Mouse (Mus musculus): ENCODE data around the gene Mustn1.

GRCm38 (mm10) chr14:30885298-30885697 is 6.3 kb downstream of the Mustn1 start:
- no peak for TF ChIP-seq POLR2A (IDR thresholded peaks at IDR 0.05; ENCODE audit: low read depth, low read length)
- TF ChIP-seq CTCF (IDR thresholded peaks at IDR 0.05; ENCODE audit: extremely low read depth, insufficient read depth, insufficient read length, insufficient replicate concordance) = no peak
